Mouse (Mus musculus) heart, embryonic 16.5 days (tissue): ENCODE results near the gene Kat7. TPM values are rescaled to one million over a fixed set of nuclear protein-coding genes. Genes with fewer than 3 reads are reported as not detected.
A peak's percentile ranks its signal among the peaks of the same experiment; 100 is the strongest.

ENCODE experiments used
- ATAC-seq: fragments of 200-750 bp; cut with Nextera tagmentation; replicated peaks from 2 replicates; pipeline ENCODE4 v1.8.0; 2017; ENCODE audit warnings: moderate number of reproducible peaks; ENCODE audit not compliant: insufficient read depth, low FRiP score; ENCODE audit errors: extremely low read depth
- H3K27ac ChIP-seq: fragments of 300-500 bp; sonication (generic); 2 replicates; pipeline ENCODE4 v1.5.1; 2014; ENCODE audit warnings: mild to moderate bottlenecking, low read length, control low read depth, moderate library complexity
- H3K27me3 ChIP-seq: fragments of 300-500 bp; sonication (generic); 2 replicates; pipeline ENCODE4 v1.6.1; 2014; ENCODE audit warnings: low read length, mixed read lengths; ENCODE audit not compliant: control insufficient read depth, insufficient read depth
- H3K36me3 ChIP-seq: fragments of 300-500 bp; sonication (generic); 2 replicates; pipeline ENCODE4 v1.6.1; 2014; ENCODE audit not compliant: control insufficient read depth, insufficient read depth
- H3K4me1 ChIP-seq: fragments of 300-500 bp; sonication (generic); 2 replicates; pipeline ENCODE4 v1.6.1; 2014; ENCODE audit warnings: low read length, mixed read lengths; ENCODE audit not compliant: control insufficient read depth, insufficient read depth
- H3K4me2 ChIP-seq: fragments of 300-500 bp; sonication (generic); 2 replicates; pipeline ENCODE4 v1.6.1; 2014; ENCODE audit warnings: low read depth, mild to moderate bottlenecking, control low read depth, low read length
- H3K4me3 ChIP-seq: fragments of 300-500 bp; sonication (generic); 2 replicates; pipeline ENCODE4 v1.5.1; 2014; ENCODE audit warnings: mild to moderate bottlenecking, control low read depth, low read length
- H3K9ac ChIP-seq: fragments of 300-500 bp; sonication (generic); 2 replicates; pipeline ENCODE4 v1.6.1; 2014; ENCODE audit warnings: low read length, control low read depth
- H3K9me3 ChIP-seq: fragments of 300-500 bp; sonication (generic); replicated peaks from 2 replicates; pipeline ENCODE4 v1.6.1; 2016; ENCODE audit warnings: low read length; ENCODE audit not compliant: control insufficient read depth
- WGBS: fragments of 180-500 bp; shearing (Covaris S2); extraction: QIAGEN DNeasy Blood & Tissue Kit; methylation state at CpG from one replicate; pipeline ENCODE4 v1.1.7; 2014; 5-methylcytosine and 5-hydroxymethylcytosine counted together
- polyA plus RNA-seq: library from polyadenylated mRNA; unstranded; fragments of >200 nt; fragmentation: Nextera tagmentation; extraction: Ambion mirVana; gene quantifications from 2 replicates; pipeline ENCODE4 v1.2.1, GENCODE M21; 2015

Gene Kat7
- polyA plus RNA-seq, 1 experiment from 2014 or later: 51.1 TPM

DNA sequence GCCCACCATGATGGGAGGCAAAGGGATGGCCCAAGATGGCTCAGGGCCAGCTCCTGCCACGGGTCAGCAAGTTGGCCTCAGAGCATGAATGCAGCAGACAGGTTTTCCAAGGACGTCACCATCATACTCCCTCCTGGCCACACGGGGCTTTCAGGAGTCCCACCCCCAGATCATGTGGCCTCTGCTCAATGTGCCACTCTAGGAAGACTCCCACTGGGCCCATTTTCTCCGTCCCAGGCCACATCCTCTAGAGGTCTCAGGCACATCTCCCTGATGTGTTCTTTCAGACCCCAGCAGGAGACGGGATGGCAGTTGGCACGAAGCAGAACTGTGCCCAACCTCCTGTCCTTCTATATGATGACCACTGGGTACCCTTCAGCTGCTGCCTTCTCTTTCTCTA lies 67.4 kb downstream of the Kat7 start:
- Histone ChIP-seq H3K9ac (no peak overlapping the region), H3K4me3 (no peak overlapping the region), H3K27me3 (no peaks in the 10 kb centered on the region), H3K4me2 (no peak overlapping the region), H3K36me3 (no peaks in the 10 kb centered on the region), H3K9me3 (no peaks in the 10 kb centered on the region), H3K4me1 (no peaks in the 10 kb centered on the region), H3K27ac (no peak overlapping the region)
- no peak for ATAC-seq
- WGBS: 60% methylated on average over 6 of the region's 6 CpGs

DNA sequence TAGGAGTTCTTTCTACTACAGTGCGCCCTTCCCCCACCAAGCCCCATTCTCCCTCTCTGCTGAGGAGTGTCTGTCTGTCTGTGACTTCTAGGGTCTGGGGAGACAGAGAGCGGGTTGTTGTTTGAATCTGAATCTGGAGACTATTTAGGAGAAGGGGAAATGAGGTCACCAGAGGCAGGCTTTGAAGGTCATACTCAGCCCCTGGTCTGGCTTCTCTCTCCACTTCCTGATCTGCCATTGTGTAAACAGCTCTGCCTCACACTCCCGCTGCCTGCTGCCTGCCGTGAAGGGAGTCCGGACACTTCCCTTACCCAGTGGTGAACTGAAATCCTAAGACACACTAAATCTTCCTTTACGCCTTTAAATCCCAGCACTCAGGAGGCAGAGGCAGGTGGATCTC lies 71.6 kb downstream of the Kat7 start:
- ATAC-seq: no peak
- 0 out of 2 replicates have a peak, but pooled peaks cover 3% of the 10 kb centered on the region for H3K27me3 ChIP-seq
- no peak overlapping the region for H3K27ac ChIP-seq
- H3K4me2 ChIP-seq: no peak overlapping the region
- H3K4me3 ChIP-seq: no peak overlapping the region
- H3K9ac ChIP-seq: no peak overlapping the region
- H3K9me3 ChIP-seq: no peaks in the 10 kb centered on the region
- 56% methylated on average over 6 of the region's 6 CpGs for WGBS
- H3K4me1 ChIP-seq: no peaks in the 10 kb centered on the region
- H3K36me3 ChIP-seq: no peaks in the 10 kb centered on the region

DNA sequence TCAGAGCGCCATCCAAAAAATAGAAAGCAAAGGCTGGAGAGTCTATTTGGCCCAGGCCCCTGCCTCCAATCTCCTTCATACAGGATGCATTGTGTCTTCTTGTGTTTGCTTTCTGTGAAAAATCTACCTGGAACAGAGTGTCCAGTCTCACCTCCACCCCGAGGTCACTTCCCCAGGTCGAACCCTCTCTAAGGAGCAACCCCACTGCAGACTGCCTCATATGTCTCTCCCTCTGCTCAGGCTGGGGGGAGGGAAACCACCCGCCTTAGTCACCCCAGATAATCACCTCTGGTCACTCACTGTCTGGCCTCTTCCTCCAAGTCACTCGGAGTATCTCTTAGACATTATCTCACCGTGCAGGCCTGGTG lies 77.7 kb downstream of the Kat7 start:
- H3K4me3 ChIP-seq: no peak overlapping the region
- no peaks in the 10 kb centered on the region for H3K9me3 ChIP-seq
- no peak for ATAC-seq
- H3K27me3 ChIP-seq: 0 out of 2 replicates have a peak, but pooled peaks cover 2% of the 10 kb centered on the region
- H3K4me1 ChIP-seq: peaks cover 3% of the 10 kb centered on the region; the same call in 1 of the 2 replicates
- H3K9ac ChIP-seq: no peak overlapping the region
- peak overlapping the region; percentile 61; the same call in 1 of the 2 replicates for H3K4me2 ChIP-seq
- no peaks in the 10 kb centered on the region for H3K36me3 ChIP-seq
- WGBS: 25% methylated on average over 6 of the region's 6 CpGs
- H3K27ac ChIP-seq: no peak overlapping the region

DNA sequence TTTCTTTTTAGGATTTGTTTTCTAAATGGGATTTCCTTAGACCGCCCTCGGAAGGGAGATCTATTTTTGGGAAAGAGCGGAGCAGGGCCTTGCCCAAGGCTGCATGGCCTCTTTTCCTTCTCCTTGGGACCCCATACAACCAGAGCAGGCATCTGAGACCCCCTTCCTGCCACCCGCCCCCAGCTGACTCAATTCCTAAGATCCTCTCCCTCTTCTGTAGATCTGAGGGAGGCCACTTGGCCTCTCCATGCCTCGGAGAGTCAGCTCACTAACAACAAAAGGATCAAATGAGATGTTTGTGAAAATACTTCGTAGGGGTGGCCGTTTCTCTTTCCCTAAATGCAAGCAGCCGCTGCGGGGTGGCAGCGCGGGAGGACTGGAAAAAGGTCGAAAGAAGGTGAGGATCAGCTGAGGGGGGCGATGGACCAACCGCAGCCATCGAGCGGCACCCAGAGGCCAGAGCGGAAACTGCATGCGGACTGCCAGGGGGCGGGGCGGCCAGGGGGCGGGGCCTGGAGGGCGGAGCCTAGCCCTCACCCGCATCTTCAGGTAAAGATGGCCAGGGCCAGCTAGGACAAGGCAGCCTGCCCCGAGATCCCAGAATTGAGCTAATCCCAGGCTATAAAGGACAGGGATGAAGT lies 78.2 kb downstream of the Kat7 start:
- Histone ChIP-seq H3K9me3 (no peaks in the 10 kb centered on the region), H3K27ac (no peak overlapping the region), H3K36me3 (no peaks in the 10 kb centered on the region), H3K4me1 (peaks cover 3% of the 10 kb centered on the region; the same call in 1 of the 2 replicates), H3K27me3 (0 out of 2 replicates have a peak, but pooled peaks cover 2% of the 10 kb centered on the region), H3K4me3 (peak overlapping the region; percentile 33), H3K9ac (peak overlapping the region; percentile 50; the same call in 1 of the 2 replicates), H3K4me2 (peak overlapping the region; percentile 61)
- peak; percentile 42; the same call in 1 of the 2 replicates for ATAC-seq
- WGBS: 13% methylated on average over 22 of the region's 24 CpGs

DNA sequence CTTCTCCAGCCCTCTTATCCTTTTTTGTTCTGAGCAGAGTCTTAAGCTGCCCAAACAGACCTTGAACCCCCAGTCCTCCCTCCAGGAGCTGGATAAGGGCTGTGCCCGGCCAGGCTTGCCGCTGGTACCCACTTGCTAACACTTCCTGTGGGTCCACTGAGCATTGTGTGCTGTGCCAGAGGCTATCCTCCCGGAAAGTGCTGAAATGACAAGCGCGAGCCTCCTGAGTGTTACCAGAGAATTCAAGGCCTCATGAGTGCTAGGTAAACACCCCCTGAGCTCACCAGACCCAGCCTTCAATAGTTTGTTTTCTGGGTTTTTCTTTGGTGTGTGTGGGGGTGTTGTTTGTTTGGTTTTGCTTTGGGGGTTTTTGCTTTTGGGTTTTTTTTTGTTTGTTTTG lies 82.6 kb downstream of the Kat7 start:
- Histone ChIP-seq H3K4me2 (no peak overlapping the region), H3K4me1 (peaks cover 10% of the 10 kb centered on the region), H3K27ac (no peak overlapping the region), H3K9ac (no peak overlapping the region), H3K4me3 (no peak overlapping the region), H3K9me3 (no peaks in the 10 kb centered on the region), H3K27me3 (peaks cover 28% of the 10 kb centered on the region), H3K36me3 (no peaks in the 10 kb centered on the region)
- 38% methylated on average over 5 of the region's 5 CpGs for WGBS
- no peak for ATAC-seq

DNA sequence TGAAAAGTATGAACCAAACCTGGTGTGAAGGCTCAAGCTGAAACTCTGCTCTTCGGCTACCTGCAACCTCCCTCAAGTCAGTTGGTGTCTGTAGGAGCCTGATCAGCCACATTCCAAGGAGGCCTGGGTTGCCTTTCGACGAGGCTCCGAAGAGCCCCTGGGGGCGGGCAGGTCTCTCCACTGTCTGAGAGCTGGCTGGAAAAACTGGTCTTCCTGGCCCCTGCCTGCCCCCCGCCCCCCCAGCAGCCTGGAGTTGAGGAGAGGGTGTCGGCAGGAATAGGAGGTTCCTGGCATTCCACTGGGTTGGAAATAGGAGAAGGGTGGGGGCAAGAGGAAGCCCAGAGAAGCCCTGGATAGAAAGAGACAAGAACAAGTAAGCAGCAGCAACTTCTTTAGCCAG lies 84.6 kb downstream of the Kat7 start:
- H3K9ac ChIP-seq: no peak overlapping the region
- peaks cover 7% of the 10 kb centered on the region for H3K4me1 ChIP-seq
- H3K9me3 ChIP-seq: no peaks in the 10 kb centered on the region
- H3K27ac ChIP-seq: no peak overlapping the region
- H3K4me2 ChIP-seq: no peak overlapping the region
- no peak overlapping the region for H3K4me3 ChIP-seq
- 21% methylated on average over 7 of the region's 7 CpGs for WGBS
- H3K36me3 ChIP-seq: no peaks in the 10 kb centered on the region
- peaks cover 44% of the 10 kb centered on the region for H3K27me3 ChIP-seq
- no peak for ATAC-seq

Other genes starting within 250 kb of the Kat7 start
- 9.6 and 11.5 TPM in 2 replicates for gene Itga3, start 233.4 kb downstream of the Kat7 start, polyA plus RNA-seq
- gene Dlx3, start 190.1 kb downstream of the Kat7 start, polyA plus RNA-seq: 0.07 and 0.11 TPM in 2 replicates
- gene Dlx4, start 164.0 kb downstream of the Kat7 start, polyA plus RNA-seq: 0.09 and 0.17 TPM in 2 replicates
- gene Tac4, start 48.7 kb downstream of the Kat7 start, polyA plus RNA-seq: 0.11 TPM in 1 of 2 replicates, not detected in the other
- gene Fam117a, start 26.8 kb upstream of the Kat7 start, polyA plus RNA-seq: 5.0 and 6.3 TPM in 2 replicates
- gene Slc35b1, start 74.4 kb upstream of the Kat7 start, polyA plus RNA-seq: 71.2 and 73.0 TPM in 2 replicates
- 135 and 157 TPM in 2 replicates for gene Spop, start 103.8 kb upstream of the Kat7 start, polyA plus RNA-seq
- 0.07 and 0.14 TPM in 2 replicates for gene Nxph3, start 204.3 kb upstream of the Kat7 start, polyA plus RNA-seq